Comparison of ENCODE assay signal across 10 mouse cellular contexts in the genomic region with DNA sequence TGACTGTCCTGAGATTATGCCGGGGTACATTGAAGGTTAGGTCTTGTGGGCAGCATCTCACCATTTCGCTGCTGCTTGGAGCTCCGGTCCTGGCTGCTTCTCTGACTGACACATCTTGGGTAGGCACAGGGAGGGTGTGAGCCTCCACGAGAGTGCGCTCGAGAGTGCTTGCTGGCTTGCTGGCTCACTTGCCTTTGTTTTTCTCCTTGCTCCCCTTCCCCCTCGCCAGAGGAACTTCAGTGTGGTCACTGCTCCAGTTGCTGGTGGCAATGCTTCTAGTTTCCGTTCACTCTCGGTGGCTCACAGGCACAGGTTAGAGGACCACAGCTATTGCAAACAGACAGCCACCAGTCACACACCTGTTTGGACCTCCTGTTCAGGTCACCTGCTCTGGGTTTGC. TPM values are rescaled to one million over a fixed set of nuclear protein-coding genes. Genes with fewer than 3 reads are reported as not detected.
DNase-seq lines count a peak whose midpoint lies in the region; ATAC-seq lines count a peak whose summit lies in the region.
"Had no signal": no experiment of that assay in that cellular context is flagged by ENCODE, and none has a peak within 500 bp of the region (broad histone marks: within the 10 kb centered on the region; RNA-seq: fewer than 3 reads in every experiment).

No protein-coding gene starts in this region.

- H3K4me3 ChIP-seq in hindbrain, embryonic 11.5 days (ENCODE audit: low read depth, low read length), result no peak overlapping the region
- H3K4me3 ChIP-seq: megakaryocyte, embryonic 14.5 days had no signal

- intact Hi-C loops in left cerebral cortex, postnatal 36 days (cut with DNase I), result loop anchor here (2.0 kb wide), 2 partner anchors 27 to 43 kb away; a partner anchor contains a TSS
- intact Hi-C loops in heart, postnatal 36 days (cut with DNase I), result no loop called here

- ATAC-seq in common myeloid progenitor, adult 5-6 weeks (replicated peaks; ENCODE audit: low read depth, poor library complexity, severe bottlenecking), result peak; percentile 16
- ATAC-seq in hindbrain, embryonic 11.5 days (ENCODE audit: low FRiP score), result no peak

- 55% methylated on average over 9 of the region's 9 CpGs for WGBS in hindbrain, embryonic 11.5 days

- no peaks in the 10 kb centered on the region for H3K27me3 ChIP-seq in hindbrain, embryonic 11.5 days (ENCODE audit: control insufficient read depth, insufficient read depth, low read length)
- H3K27me3 ChIP-seq: megakaryocyte, embryonic 14.5 days had no signal

- no peaks in the 10 kb centered on the region for H3K9me3 ChIP-seq in hindbrain, embryonic 11.5 days (ENCODE audit: control insufficient read depth, low read length)
- H3K9me3 ChIP-seq: G1E; megakaryocyte, embryonic 14.5 days had no signal

- no peak overlapping the region for H3K9ac ChIP-seq in hindbrain, embryonic 11.5 days (ENCODE audit: low read depth, low read length)

- no peaks in the 10 kb centered on the region for H3K36me3 ChIP-seq in hindbrain, embryonic 11.5 days (ENCODE audit: control insufficient read depth, insufficient read depth, low read length)

- no peaks in the 10 kb centered on the region; the same call in 1 of the 2 replicates for H3K4me1 ChIP-seq in hindbrain, embryonic 11.5 days (replicated peaks; ENCODE audit: control insufficient read depth, insufficient read depth, low read length)

- no peak overlapping the region; the same call in 1 of the 2 replicates for H3K27ac ChIP-seq in hindbrain, embryonic 11.5 days (ENCODE audit: low read depth, low read length)

- peak; percentile 26 for DNase-seq in kidney, postnatal 10 days
- no peak for DNase-seq in kidney, adult 18-20 months
- DNase-seq in hindbrain, embryonic 11.5 days (ENCODE audit: low spot score), result peak; percentile 34
- peak; percentile 82 for DNase-seq in left cerebral cortex, postnatal 36 days (ENCODE audit: low spot score in 2 of 2)
- DNase-seq in retina, postnatal 7 days (ENCODE audit: low read depth, low spot score), result peak; percentile 8
- no peak for DNase-seq in urinary bladder, postnatal 36 days (ENCODE audit: low spot score in 2 of 2)
- no peak for DNase-seq in heart, postnatal 36 days

- no peak overlapping the region for H3K4me2 ChIP-seq in hindbrain, embryonic 11.5 days (replicated peaks; ENCODE audit: low read depth, low read length)

RNA-seq across cellular contexts. Expression of a gene that starts 43.3 kb away (rescaled TPM):
- 26.5 and 31.6 TPM in 2 replicates for total RNA-seq in common myeloid progenitor, adult 5-6 weeks (2017)
- 67.2 and 75.3 TPM in 2 replicates for polyA plus RNA-seq in hindbrain, embryonic 11.5 days (2014; fragmentation: Nextera tagmentation; extraction: Ambion mirVana)
- total RNA-seq in left cerebral cortex, postnatal 36 days (2021), result 10 to 100 TPM; 57.2 to 57.7 TPM
- total RNA-seq in heart, postnatal 36 days (2021), result 10 to 100 TPM; 28.5 to 29.1 TPM

Comparison
In these comparisons a context has a peak if more than half of its experiments do, and no peak if none do; other contexts are left out.
1. DNase-seq: peak in kidney, postnatal 10 days (single experiment), hindbrain, embryonic 11.5 days (single experiment), left cerebral cortex, postnatal 36 days (2 of 2) and retina, postnatal 7 days (single experiment); none in kidney, adult 18-20 months (single experiment), urinary bladder, postnatal 36 days (0 of 2) and heart, postnatal 36 days (0 of 2).